Mouse (Mus musculus) adrenal gland, postnatal 10 days (tissue): ENCODE data around the gene Gpatch8. TPM values are rescaled to one million over a fixed set of nuclear protein-coding genes. Genes with fewer than 3 reads are reported as not detected.

Experiments
- DNase-seq: peaks from one replicate; pipeline ENCODE4 v3.0.0; 2021; ENCODE audit warnings: mixed read lengths
- total RNA-seq, 2 experiments: library from RNA; stranded (reverse); gene quantifications; 2 replicates each; pipeline ENCODE4 v1.2.3; 2021

The Gpatch8 gene
- total RNA-seq, 2 experiments from 2014 or later, result 27.6 to 34.7 TPM

DNA sequence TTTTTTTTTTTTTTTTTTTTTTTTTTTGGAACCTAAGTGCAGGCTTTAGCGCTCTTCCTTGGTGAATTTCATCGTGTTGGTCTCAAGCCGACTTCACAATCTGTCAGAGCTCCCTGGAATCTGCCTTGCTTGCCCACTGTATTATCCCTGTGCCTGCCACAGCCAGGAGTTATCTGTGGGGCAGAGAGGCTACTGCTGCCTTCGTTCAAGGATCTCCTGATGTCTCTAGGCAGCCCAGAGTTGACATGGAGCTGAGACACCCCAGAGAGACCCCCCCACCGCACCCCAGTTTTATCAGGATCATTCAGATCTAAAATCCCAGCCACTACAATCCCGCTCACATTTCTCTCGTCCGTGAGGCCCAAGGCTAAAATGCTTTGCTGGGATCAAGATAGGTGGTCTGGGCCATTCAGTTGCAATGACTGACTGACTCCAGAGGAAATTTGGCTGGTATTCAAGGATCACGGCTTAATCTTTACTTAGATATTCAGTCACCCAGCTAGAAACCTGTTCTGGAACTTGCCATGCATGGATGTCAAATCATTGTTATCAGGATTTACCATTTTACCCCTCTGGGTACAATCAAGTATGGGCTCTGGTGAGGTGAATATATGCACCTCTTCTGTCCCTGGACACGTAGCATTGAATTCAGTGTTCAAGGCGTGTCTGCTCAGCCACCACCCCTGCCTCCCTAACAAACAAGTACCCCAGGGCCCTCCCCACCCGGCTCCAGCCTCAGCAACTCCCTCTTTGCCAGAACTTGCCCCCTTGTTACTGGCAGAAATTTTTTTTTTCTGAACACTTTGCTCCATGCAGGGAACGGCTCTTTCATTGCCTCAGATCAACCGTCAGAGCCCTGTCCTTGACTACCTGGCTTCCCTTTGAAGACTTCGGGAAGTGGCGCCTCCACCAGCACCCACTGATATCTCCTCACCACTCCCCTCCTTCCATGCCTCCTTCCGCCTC is 106.9 kb downstream of the Gpatch8 start:
- no peak for DNase-seq

DNA sequence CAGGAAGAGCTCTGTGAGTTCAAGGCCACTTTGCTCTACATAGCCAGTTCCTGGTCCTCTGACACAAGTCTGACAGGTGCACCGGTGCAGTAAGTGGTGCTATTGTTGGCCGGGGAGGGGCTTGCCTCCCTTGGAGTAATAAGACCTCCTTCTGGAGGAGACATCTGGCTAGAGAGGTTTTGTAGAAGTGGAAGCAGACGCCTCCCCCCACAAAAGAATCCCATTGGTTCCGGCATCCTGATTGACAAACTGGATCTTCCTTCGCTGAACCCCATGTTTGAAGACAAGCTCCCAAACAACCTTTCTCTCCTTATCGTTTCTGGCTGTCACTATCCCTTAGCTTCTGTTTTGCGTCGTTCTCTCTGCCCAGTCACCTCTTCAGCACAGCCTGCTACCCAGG is 107.9 kb downstream of the Gpatch8 start:
- no peak for DNase-seq

DNA sequence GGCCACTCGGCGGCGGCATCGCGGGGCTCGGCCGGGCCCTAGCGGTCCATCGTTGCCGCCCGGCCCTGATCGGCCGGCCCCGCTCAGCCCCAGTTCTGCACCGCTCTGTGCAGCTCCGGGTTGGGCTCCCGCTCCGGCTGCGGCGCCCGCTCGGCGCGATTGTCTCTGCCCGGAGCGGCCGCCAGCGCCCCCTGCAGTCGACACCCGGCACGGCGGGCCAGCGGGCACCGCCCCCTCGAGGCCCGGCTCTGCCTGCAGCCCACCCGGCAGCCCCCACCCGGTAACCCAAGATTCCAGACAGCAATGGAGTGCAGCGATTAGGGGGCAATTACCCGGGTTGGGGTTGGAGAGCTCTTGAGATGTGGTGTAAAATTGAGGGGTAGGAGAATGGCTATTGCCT is 108.7 kb downstream of the Gpatch8 start, which contains the start of gene Fam171a2:
Gene Fam171a2, minus strand, starts transcription at position 186 of the 400 bp plus-strand sequence.
- DNase-seq, result peak; percentile 91

DNA sequence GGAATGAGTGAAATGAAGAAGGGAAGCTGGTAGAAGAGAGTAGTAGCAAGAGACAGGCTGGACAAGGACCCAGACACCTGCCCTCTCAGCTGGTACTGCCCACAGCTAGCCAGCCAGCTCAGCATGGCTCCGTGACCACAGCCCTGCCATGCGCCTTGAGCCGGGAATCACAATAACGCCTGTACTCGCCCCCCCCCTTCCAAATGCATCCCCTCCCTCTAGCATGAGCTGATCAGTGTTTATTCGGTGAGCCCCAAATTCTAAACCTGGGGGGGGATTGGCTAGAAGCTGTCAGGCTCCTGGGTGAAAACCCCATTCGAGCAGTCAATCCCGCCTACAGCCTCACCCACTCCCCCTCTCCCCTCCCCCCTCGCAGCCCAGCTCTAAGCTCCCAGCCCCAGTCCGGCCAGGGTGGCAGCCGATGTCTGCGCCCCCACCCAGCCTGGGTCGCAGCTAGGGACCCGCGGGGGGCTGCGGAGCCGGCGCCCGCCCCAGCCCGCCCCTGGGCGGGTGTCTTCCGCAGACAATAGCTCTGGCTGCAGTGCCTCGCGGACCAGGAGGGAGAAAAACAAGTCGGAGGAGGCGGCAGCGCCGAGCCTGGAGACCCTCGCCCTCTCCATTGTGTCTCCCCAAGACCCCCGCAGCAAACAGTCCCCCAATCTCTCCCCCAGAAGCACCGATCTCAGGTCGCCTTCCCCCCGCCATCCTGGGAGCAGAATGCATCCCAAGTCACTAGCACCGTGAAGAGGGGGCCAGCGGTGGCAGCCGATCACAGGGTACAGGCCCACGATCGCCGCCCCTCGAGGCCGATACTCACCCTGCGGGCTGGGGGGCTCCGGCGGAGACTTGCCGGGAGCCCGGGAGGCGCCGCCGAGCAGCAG is 109.4 kb downstream of the Gpatch8 start:
- peak; percentile 56 for DNase-seq

DNA sequence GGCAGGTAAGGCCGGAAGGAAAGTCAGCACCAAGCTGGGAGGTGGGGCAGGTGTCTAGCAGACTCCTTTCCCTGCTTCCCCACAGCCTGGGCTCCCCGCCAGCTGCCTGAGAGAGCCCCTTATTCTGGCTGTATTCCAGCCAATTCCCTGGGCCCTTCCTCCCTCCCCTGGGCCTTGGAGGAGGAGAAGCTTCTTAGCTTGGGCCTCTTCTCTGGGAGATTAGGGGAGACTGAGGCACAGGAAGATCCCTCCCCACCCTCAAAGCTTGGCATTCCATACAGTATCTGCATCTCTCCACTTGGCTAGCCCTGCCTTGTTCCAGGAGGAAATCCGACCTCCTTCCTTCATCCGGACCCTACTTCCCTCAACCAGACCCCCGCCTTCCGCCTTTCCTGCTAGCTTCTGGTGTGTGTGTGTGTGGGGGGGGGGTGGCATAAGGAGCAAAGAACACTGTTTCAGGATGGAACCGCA is 110.3 kb downstream of the Gpatch8 start:
- DNase-seq, result peak; percentile 57

DNA sequence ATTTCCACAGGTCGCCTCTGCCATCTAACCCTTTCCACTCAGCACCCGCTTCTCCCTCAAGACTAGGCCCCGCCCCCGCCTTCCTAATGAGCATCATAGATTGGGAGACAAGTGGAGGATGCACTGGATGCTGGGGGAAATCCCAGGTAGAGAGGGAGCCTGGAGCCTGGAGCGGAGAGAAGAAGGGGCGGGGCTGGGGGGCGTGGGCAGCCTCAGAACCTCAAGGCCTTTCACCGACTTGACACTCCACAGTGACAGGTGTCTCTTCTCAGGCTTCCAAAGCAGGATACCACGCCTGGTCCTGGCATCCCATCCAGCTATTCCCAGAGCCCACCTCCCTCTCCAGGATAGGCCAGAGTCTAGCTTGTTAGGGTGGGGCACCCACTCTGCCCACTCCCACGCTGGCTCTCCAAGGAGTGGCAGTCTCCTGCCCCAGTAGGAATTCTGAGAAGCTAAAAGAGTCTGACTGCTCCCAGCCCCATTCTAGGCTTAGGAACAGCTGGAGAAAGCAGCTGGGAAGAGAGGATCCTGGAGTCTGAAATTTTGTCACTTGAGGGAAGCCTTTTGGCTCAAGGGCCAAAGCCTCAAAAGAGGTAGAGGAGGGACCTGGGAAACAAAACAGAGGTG is 110.8 kb downstream of the Gpatch8 start:
- DNase-seq, result no peak

DNA sequence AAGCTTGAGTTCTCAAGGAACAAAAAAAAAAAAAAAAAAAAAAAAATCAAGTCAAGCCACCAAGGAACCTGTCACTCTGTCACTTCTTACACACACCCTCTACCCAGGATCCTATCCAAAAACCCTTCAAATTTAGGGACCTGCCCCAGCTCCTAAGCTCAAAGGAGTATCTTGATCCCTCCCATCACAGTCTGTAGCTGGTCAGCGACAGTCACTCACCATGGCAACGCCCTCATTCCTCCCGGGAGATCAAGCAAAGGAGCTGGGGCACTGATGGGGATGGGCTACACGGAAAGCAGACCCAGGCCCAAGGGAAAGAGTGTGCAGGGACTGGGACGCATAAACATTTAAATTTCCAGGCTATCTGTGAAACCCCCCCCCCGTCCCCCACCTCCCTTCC is 111.4 kb downstream of the Gpatch8 start:
- DNase-seq, result no peak

DNA sequence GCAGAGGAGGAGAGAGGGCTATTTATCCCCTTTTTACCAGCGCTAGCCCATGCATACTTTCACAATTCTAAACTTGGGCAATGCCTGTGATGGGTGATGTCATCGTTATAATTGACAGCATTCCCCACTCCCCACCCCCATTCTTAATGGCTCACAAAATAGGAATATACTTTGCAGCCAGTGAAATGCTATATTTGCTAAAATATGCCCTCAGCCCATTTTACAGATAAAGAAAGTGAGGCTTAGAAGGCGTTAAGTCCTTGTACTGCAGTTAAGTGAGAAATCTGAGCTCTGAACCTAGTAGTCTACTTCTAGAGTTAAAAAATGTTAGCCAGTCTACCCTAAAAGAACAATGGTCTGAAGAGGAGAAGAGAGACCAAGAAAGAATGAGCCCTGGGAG is 111.9 kb downstream of the Gpatch8 start:
- no peak for DNase-seq

DNA sequence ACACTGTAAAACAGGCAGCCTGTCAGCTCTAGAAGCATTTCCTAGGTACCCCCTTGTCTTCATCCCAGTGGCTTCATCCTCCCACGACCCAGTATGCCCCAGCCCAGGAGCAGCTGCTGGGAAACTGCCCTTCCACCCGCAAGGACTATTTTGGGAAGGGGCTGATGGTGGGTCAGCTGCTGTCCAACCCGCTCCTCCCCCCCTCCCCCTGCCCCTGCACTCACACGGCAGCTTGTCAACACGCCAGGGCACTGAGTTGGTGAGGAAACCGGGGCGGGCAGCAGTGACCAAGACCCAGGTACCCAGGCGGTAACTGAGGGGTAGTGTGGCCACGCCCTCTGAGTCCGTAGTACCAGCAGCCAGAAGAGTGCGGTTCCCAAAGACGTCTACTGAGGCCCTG is 112.5 kb downstream of the Gpatch8 start:
- no peak for DNase-seq

DNA sequence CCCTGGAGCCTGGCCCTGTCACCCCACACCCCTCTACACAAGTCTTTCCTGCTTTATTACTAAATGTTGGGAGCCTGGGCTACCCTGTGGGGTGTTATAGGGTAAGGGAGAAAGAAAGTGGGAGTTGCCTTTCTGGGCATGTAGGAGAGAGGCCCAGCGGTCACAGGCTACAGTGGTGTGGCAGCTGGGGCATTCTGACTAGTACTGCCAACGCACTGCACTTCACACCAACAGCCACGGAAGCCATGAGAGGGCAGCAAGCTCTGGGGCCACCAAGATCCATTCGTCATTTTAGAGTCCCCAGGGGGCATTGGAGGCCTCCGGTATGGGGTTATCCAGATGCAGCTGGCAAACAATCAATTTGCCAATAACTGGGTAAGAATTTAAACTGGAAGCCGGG is 114.1 kb downstream of the Gpatch8 start:
- DNase-seq, result no peak

DNA sequence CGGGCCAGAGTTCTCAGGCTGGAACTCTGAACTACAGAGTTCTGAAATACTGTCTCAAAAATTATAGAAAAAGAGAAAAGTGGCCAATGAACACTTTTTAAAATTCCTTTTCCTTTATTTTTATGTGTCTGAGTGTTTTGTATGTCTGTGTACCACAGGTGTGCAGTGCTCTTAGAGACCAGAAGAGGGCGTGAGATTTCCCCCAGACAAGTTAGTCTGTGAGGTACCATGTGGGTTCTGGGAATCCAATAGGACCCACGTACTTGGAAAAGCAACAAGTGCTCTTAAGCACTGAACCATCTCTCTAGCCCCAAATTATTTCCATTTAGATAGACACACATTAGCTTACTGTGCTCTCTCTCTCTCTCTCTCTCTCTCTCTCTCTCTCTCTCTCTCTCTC is 114.8 kb downstream of the Gpatch8 start:
- DNase-seq, result no peak

DNA sequence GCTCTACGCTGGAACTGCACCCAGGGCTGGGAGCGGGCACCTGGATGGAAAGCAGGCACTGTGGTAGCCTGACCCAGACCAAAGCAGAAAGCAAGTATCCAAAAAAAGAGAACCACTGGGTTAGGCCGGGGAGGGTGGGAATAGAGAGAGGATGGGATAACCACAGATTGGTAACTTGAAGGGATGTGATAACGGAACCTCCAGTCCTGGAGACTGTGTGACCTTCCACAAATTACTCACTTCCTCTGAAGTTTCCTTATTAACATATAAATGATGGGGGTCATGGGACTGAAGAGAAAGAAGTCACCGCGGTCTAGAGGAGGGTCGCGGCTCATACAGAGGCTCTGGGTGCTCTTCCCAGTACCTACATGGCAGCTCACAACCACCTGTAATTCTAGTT is 115.9 kb downstream of the Gpatch8 start:
- DNase-seq, result no peak

DNA sequence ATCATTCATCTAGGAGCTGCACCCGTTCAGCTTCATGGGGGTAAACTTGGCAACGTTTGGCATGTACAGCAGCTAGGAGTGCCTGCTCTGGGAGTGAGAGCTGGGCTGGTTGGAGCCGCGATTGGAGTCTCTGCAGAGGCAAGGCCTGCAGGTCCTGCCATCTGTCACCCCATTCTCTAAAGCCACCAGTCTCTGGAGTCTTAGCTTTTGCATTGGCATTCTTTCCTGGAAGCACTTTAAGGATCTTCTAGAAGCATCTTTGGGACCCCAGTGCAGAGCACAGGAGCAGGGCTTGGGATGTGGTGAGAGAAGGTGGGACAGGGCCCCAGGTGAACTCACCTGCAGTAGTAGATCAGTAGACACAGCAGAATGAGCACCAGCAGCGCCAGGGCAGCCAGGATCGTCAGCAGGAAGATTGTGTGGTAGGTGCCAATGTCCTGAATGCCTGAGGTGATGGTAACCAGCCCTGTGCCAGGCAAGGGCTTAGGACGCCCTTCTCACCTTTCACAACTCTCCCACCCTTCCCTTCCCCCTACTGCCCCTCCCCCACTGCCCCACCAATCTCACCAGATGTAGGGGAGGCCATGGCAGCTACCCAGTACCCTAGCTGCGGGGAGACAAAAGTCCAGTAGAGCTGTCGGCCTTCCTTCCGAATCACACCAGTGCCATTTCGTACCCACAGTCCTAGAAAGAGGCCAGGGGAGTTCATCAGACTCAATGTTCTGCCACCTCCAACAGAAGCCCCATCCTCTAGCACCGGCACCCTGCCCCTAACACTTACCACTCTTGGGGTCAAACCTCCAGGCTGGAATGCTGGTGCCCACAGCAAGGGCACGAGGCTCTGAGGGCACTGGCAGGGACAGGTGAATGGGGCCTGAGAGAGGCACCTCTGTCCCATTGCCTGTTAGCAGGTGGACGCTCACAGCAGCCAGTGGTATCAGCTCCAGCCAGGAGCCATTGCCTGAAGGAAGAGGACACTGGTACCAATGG is 116.8 kb downstream of the Gpatch8 start:
- no peak for DNase-seq

DNA sequence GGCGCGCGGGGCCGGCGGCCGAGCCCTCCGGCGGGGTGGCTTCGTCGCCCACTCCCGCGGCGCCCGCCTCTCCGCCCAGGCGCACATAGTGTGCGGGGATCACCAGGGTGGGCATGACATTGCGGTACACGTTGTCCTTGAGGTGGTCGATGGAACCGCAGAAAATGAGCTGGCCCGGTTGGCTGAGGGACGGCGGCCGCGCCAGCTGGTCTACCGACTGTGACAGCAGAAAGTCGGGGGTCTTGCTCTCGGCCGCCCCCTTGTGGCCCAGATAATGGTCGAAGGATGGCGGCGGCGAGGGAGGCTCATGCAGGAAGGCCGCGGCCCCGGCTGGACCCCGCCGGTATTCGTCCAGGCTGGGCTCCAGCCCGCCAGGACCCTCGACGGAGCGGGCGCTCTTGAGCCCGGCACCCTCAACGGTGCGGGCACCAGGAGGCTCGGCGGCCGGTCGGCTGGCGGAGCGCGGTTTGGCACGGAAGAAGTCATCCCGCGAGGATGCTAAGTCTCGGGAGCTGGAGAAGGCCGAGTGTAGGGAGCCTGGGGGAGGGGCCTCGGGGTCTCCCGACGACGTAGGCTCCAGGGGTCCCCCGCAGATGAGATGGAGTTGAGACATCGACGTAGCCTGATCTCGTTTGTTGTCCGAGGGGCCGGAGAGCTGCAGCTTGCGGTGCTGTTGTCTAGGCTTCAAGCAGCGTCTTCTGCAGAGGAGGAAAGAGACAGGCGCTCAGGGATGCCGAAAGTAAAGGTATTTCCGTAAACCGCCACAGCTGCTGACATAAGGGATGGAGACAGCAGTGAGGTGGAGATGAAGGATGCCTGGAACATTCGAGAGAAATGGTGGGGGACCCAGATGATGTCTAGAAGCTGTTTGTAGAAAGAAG is 117.7 kb downstream of the Gpatch8 start:
- peak; percentile 94 for DNase-seq

DNA sequence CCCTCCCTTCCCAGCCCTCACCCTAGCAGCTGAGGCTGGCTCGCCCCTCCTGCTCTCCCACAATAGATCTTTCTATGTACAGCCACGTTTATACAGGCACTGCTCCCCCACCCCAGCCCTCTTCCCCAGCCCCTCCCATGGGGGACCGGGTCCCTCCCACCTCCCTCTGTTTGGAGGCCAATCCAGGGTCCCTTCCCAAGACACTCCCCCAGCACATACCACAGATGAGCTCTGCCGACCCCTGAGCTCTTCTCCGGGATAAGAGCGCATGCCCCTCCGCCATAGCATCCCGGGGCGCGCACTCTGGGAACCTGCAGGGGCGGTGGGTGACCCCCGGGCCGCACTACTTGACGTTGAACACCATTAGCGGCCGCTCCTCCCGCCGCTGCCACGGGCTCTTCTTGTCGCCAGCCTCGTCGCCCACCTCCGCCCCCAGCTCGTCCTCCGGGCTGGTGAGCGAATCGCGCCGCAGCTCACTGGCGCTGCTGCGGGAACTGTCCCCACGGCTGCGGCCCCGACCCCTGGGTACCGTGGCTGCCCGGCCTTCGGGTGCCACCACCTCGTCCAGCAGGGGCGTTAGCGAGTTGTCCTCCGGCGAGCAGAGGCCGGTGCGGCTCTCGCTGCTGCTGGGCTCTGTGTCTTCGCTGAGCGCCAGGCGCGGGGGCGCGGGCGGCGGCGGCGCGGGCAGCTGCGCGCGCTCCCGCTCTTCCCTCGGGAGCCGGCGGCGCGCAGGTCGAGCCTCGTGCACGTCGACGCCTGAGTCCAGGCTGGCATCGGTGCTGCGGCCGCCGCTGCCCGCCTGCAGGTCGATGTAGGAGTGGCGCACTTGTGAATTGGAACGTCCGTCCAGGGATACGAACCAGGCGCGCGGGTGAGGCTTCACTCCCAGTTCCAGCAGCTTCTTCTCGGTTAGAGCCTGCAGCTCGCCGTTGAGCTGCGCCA is 118.8 kb downstream of the Gpatch8 start:
- peak; percentile 86 for DNase-seq

DNA sequence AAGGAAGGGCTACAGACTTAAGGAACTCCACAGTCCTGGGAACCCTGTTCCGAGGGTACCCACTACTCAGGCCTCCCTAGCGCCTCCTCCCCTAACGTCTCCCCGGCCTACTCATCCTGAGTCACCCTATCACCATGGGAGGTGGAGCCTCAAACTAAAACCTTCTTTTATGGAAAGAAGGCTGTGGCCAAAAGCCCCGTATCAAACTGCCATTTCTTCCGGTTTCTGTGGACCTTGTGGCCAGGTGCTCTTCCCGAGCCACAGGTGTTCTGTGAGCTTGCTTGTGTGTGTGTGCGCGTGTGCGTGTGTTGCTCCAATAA is 119.8 kb downstream of the Gpatch8 start:
- DNase-seq, result peak; percentile 38

DNA sequence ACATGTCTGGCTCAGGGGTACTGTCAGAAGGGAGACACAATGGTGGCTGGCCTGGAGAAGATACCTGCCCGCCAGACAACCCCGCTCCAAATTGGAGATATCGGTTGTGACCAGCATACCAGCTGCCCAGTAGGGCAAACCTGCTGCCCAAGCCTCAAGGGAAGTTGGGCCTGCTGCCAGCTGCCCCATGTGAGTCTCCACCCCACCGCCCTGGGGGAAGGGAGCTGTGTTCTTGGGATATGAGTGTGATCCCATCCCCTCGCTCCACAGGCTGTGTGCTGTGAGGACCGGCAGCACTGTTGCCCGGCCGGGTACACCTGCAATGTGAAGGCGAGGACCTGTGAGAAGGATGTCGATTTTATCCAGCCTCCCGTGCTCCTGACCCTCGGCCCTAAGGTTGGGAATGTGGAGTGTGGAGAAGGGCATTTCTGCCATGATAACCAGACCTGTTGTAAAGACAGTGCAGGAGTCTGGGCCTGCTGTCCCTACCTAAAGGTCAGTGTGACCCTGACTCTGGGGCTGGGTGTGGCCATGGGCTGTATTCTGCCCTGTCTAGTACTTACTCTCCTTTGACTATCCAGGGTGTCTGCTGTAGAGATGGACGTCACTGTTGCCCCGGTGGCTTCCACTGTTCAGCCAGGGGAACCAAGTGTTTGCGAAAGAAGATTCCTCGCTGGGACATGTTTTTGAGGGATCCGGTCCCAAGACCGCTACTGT is 120.3 kb downstream of the Gpatch8 start:
- peak; percentile 73 for DNase-seq
